Mouse (Mus musculus) Patski (cell line): ENCODE measurements around the gene Chst11. TPM values are rescaled to one million over a fixed set of nuclear protein-coding genes. Genes with fewer than 3 reads are reported as not detected.

Source experiments
- ATAC-seq: fragments of 100-300 bp; one replicate; pipeline ENCODE4 v1.8.0; 2021
- CTCF ChIA-PET: fragments of 350-600 bp; sonication (Branson Sonifier 250); formaldehyde crosslinking; loops from one replicate; lab custom pipeline; 2022; ENCODE audit warnings: inconsistent platforms; lab: Charles Lee
- POLR2A ChIA-PET: fragments of 350-600 bp; sonication (Branson Sonifier 250); formaldehyde crosslinking; loops from one replicate; lab custom pipeline; 2022; ENCODE audit warnings: antibody characterized with exemption, inconsistent platforms; lab: Charles Lee
- DNase-seq: peaks from one replicate; pipeline ENCODE4 v3.0.0-alpha.2; 2011; ENCODE audit warnings: low read depth, low spot score
- H3K27me3 ChIP-seq: fragments of 371-371 bp; one replicate; pipeline ENCODE4 v1.5.1; 2021
- CTCF ChIP-seq: fragments of 100-300 bp; IDR thresholded peaks from one replicate; pipeline ENCODE4 v1.5.1; 2021
- in situ Hi-C: fragments of 300-500 bp; cut with MboI; formaldehyde crosslinking; loops from 3 replicates; pipeline ENCODE4 v1.11.1; 2018; ENCODE audit warnings: low pct_unique_long_range_greater_than_20kb, mixed read lengths
- polyA plus RNA-seq: library from polyadenylated mRNA; unstranded; gene quantifications from one replicate; pipeline ENCODE4 v1.2.3, GENCODE M21; 2021

Gene Chst11
- polyA plus RNA-seq, 1 experiment from 2014 or later: 10.3 TPM

- no peaks in the 10 kb centered on the region for H3K27me3 ChIP-seq
- DNase-seq (no peak), ATAC-seq (no peak)
- in situ Hi-C loops: loop anchor here (25.0 kb wide), 1 partner anchor 541 kb away; no protein-coding TSS in a partner anchor
- TF ChIP-seq CTCF: no peak
- POLR2A ChIA-PET: no interaction called here
- CTCF ChIA-PET: interaction anchor here (1.2 kb wide), 1 partner anchor 8 kb away, joined by 4 read pairs; no protein-coding TSS in a partner anchor
Measured at GRCm38 (mm10) chr10:83202906-83203702, 217.8 kb downstream of the Chst11 start.

GRCm38 (mm10) chr10:83208436-83208835 lies 223.1 kb downstream of the Chst11 start:
- ChIA-PET CTCF (no interaction called here), POLR2A (interaction anchor here (0.7 kb wide), 1 partner anchor 855 kb away, joined by 3 read pairs; no protein-coding TSS in a partner anchor)
- no peak for TF ChIP-seq CTCF
- H3K27me3 ChIP-seq: no peaks in the 10 kb centered on the region
- DNase-seq: no peak
- in situ Hi-C loops: loop anchor here (5.0 to 25.0 kb wide), 2 partner anchors 301 to 546 kb away; no protein-coding TSS in a partner anchor
- no peak for ATAC-seq

- no peak for ATAC-seq
- in situ Hi-C loops: loop anchor here (5.0 to 25.0 kb wide), 2 partner anchors 302 to 547 kb away; no protein-coding TSS in a partner anchor
- DNase-seq: no peak
- TF ChIP-seq CTCF: no peak
- H3K27me3 ChIP-seq: no peaks in the 10 kb centered on the region
- CTCF ChIA-PET: interaction anchor here (1.4 kb wide), 1 partner anchor 10 kb away, joined by 3 read pairs; no protein-coding TSS in a partner anchor
- POLR2A ChIA-PET: no interaction called here
Measured at GRCm38 (mm10) chr10:83209388-83209787, 224.1 kb downstream of the Chst11 start.

- H3K27me3 ChIP-seq: no peaks in the 10 kb centered on the region
- DNase-seq: no peak
- CTCF ChIA-PET: interaction anchor here (1.4 kb wide), 1 partner anchor 9 kb away, joined by 3 read pairs; no protein-coding TSS in a partner anchor
- POLR2A ChIA-PET: no interaction called here
- in situ Hi-C loops: loop anchor here (25.0 kb wide), 1 partner anchor 548 kb away; no protein-coding TSS in a partner anchor
- no peak for TF ChIP-seq CTCF
- ATAC-seq: no peak
Measured at GRCm38 (mm10) chr10:83210122-83210521, 224.8 kb downstream of the Chst11 start.

GRCm38 (mm10) chr10:83210968-83211583 lies 225.8 kb downstream of the Chst11 start:
- in situ Hi-C loops: loop anchor here (25.0 kb wide), 1 partner anchor 549 kb away; no protein-coding TSS in a partner anchor
- ATAC-seq (no peak), DNase-seq (no peak)
- CTCF ChIA-PET: interaction anchor here (1.1 to 1.7 kb wide), 3 partner anchors 8 to 300 kb away, joined by 3 to 4 read pairs (median 3); no protein-coding TSS in a partner anchor
- POLR2A ChIA-PET: no interaction called here
- H3K27me3 ChIP-seq: no peaks in the 10 kb centered on the region
- TF ChIP-seq CTCF: no peak

- DNase-seq (no peak), ATAC-seq (no peak)
- TF ChIP-seq CTCF: no peak
- in situ Hi-C loops: loop anchor here (25.0 kb wide), 1 partner anchor 550 kb away; no protein-coding TSS in a partner anchor
- ChIA-PET CTCF (interaction anchor here (1.0 to 1.7 kb wide), 2 partner anchors 301 to 303 kb away, joined by 3 read pairs; no protein-coding TSS in a partner anchor), POLR2A (no interaction called here)
- no peaks in the 10 kb centered on the region for H3K27me3 ChIP-seq
Measured at GRCm38 (mm10) chr10:83212618-83213017, 227.3 kb downstream of the Chst11 start.

GRCm38 (mm10) chr10:83215559-83215958 lies 230.3 kb downstream of the Chst11 start:
- in situ Hi-C loops: loop anchor here (25.0 kb wide), 1 partner anchor 553 kb away; no protein-coding TSS in a partner anchor
- no peak for TF ChIP-seq CTCF
- DNase-seq (no peak), ATAC-seq (no peak)
- H3K27me3 ChIP-seq: no peaks in the 10 kb centered on the region
- ChIA-PET POLR2A (no interaction called here), CTCF (no interaction called here)

- no peak for TF ChIP-seq CTCF
- in situ Hi-C loops: loop anchor here (25.0 kb wide), 1 partner anchor 555 kb away; no protein-coding TSS in a partner anchor
- ChIA-PET POLR2A (no interaction called here), CTCF (interaction anchor here (2.1 kb wide), 1 partner anchor 307 kb away, joined by 7 read pairs; no protein-coding TSS in a partner anchor)
- H3K27me3 ChIP-seq: no peaks in the 10 kb centered on the region
- DNase-seq (no peak), ATAC-seq (no peak)
Measured at GRCm38 (mm10) chr10:83217256-83217655, 232.0 kb downstream of the Chst11 start.

- ATAC-seq (no peak), DNase-seq (no peak)
- no peaks in the 10 kb centered on the region for H3K27me3 ChIP-seq
- in situ Hi-C loops: loop anchor here (25.0 kb wide), 1 partner anchor 556 kb away; no protein-coding TSS in a partner anchor
- no peak for TF ChIP-seq CTCF
- CTCF ChIA-PET: interaction anchor here (0.9 to 1.0 kb wide), 3 partner anchors 9 to 76 kb away, joined by 3 read pairs; no protein-coding TSS in a partner anchor
- POLR2A ChIA-PET: no interaction called here
Measured at GRCm38 (mm10) chr10:83218778-83219177, 233.5 kb downstream of the Chst11 start.

- ChIA-PET CTCF (interaction anchor here (0.9 to 1.0 kb wide), 2 partner anchors 10 to 21 kb away, joined by 3 read pairs; no protein-coding TSS in a partner anchor), POLR2A (no interaction called here)
- in situ Hi-C loops: loop anchor here (10.0 to 25.0 kb wide), 2 partner anchors 135 to 557 kb away; no protein-coding TSS in a partner anchor
- TF ChIP-seq CTCF: peak; percentile 77
- no peak for DNase-seq
- peak; percentile 39 for ATAC-seq
- no peaks in the 10 kb centered on the region for H3K27me3 ChIP-seq
Measured at GRCm38 (mm10) chr10:83219729-83220128, 234.4 kb downstream of the Chst11 start.
